Mouse (Mus musculus) olfactory bulb, adult 2 months (tissue): Measurements from ENCODE around the gene Trp53.

ENCODE experiments used
- CTCF ChIP-seq: fragments of 200-500 bp; IDR thresholded peaks from 2 replicates; pipeline ENCODE4 v1.5.1; 2012; ENCODE audit warnings: low read depth, mild to moderate bottlenecking, low read length, moderate library complexity; ENCODE audit not compliant: insufficient read depth
- POLR2A ChIP-seq: fragments of 200-500 bp; IDR thresholded peaks from 2 replicates; pipeline ENCODE4 v1.6.1; 2012; ENCODE audit warnings: mild to moderate bottlenecking, low read depth, low read length, moderate library complexity; ENCODE audit not compliant: insufficient read depth

GRCm38 (mm10) chr11:69591424-69591823, 11.3 kb downstream of the Trp53 start:
- TF ChIP-seq CTCF = no peak
- no peak for TF ChIP-seq POLR2A
